Mouse (Mus musculus) neural tube, embryonic 15.5 days (tissue): ENCODE measurements around the gene Arfrp1. TPM values are rescaled to one million over a fixed set of nuclear protein-coding genes. Genes with fewer than 3 reads are reported as not detected.

Experiments used
- ATAC-seq: fragments of 200-750 bp; cut with Nextera tagmentation; 2 replicates; pipeline ENCODE4 v1.8.0; 2017; ENCODE audit warnings: mild to moderate bottlenecking, moderate TSS enrichment, moderate library complexity; ENCODE audit not compliant: low FRiP score
- H3K27ac ChIP-seq: fragments of 300-500 bp; sonication (generic); replicated peaks from 2 replicates; pipeline ENCODE4 v1.5.1; 2015; ENCODE audit warnings: mild to moderate bottlenecking, inconsistent platforms
- H3K27me3 ChIP-seq: fragments of 300-500 bp; sonication (generic); replicated peaks from 2 replicates; pipeline ENCODE4 v1.6.1; 2015; ENCODE audit warnings: inconsistent platforms
- H3K36me3 ChIP-seq: fragments of 300-500 bp; sonication (generic); 2 replicates; pipeline ENCODE4 v1.6.1; 2015; ENCODE audit warnings: inconsistent platforms
- H3K4me1 ChIP-seq: fragments of 300-500 bp; sonication (generic); 2 replicates; pipeline ENCODE4 v1.6.1; 2015; ENCODE audit warnings: inconsistent platforms
- H3K4me2 ChIP-seq: fragments of 300-500 bp; sonication (generic); 2 replicates; pipeline ENCODE4 v1.6.1; 2015; ENCODE audit warnings: inconsistent platforms, mild to moderate bottlenecking, moderate library complexity
- H3K4me3 ChIP-seq: fragments of 300-500 bp; sonication (generic); replicated peaks from 2 replicates; pipeline ENCODE4 v1.5.1; 2015; ENCODE audit warnings: mild to moderate bottlenecking, inconsistent platforms
- H3K9ac ChIP-seq: fragments of 300-500 bp; sonication (generic); replicated peaks from 2 replicates; pipeline ENCODE4 v1.6.1; 2015; ENCODE audit warnings: mild to moderate bottlenecking, inconsistent platforms
- H3K9me3 ChIP-seq: fragments of 300-500 bp; sonication (generic); replicated peaks from 2 replicates; pipeline ENCODE4 v1.6.1; 2016; ENCODE audit warnings: inconsistent platforms
- WGBS: fragments of 180-500 bp; shearing (Covaris S2); methylation state at CpG from one replicate; pipeline ENCODE4 v1.1.7; 2015; ENCODE audit warnings: mixed read lengths; 5-methylcytosine and 5-hydroxymethylcytosine counted together
- polyA plus RNA-seq: library from polyadenylated mRNA; unstranded; fragments of >200 nt; fragmentation: Nextera tagmentation; extraction: Ambion mirVana; gene quantifications from 2 replicates; pipeline ENCODE4 v1.2.1, GENCODE M21; 2015

Gene Arfrp1
- polyA plus RNA-seq, result 83.5 and 83.7 TPM in 2 replicates

- peak within 1 kb of the TSS; percentile 92 for H3K27ac ChIP-seq
- peaks cover 50% of the 10 kb centered on the region for H3K4me1 ChIP-seq
- no peaks in the 10 kb centered on the region for H3K27me3 ChIP-seq
- H3K4me2 ChIP-seq, result peak within 1 kb of the TSS; percentile 97
- peak within 1 kb of the TSS; percentile 88 for H3K4me3 ChIP-seq
- H3K9ac ChIP-seq, result peak within 1 kb of the TSS; percentile 92
- WGBS, result under 1% methylated on average over 67 of the region's 71 CpGs
- H3K9me3 ChIP-seq, result no peaks in the 10 kb centered on the region
- ATAC-seq, result peak; percentile 93
- peaks cover 37% of the 10 kb centered on the region for H3K36me3 ChIP-seq
Measured at GRCm38 (mm10) chr2:181364860-181365596, at the start of gene Arfrp1, which contains the start of gene Zgpat. Gene Arfrp1 (minus strand): TSS chr2:181365404. Gene Zgpat (plus strand): TSS chr2:181364928.

GRCm38 (mm10) chr2:181413141-181413540 lies 47.9 kb upstream of the Arfrp1 start:
- Histone ChIP-seq H3K4me3 (no peak overlapping the region), H3K9me3 (no peaks in the 10 kb centered on the region), H3K27ac (no peak overlapping the region), H3K4me2 (no peak overlapping the region), H3K36me3 (no peaks in the 10 kb centered on the region), H3K4me1 (peaks cover 11% of the 10 kb centered on the region; the same call in 1 of the 2 replicates), H3K27me3 (no peaks in the 10 kb centered on the region), H3K9ac (no peak overlapping the region)
- 34% methylated on average over 2 of the region's 2 CpGs for WGBS
- ATAC-seq, result no peak

GRCm38 (mm10) chr2:181410760-181411473 lies 45.7 kb upstream of the Arfrp1 start:
- H3K4me2 ChIP-seq, result no peak overlapping the region
- 31% methylated on average over 4 of the region's 4 CpGs for WGBS
- peaks cover 11% of the 10 kb centered on the region; the same call in 1 of the 2 replicates for H3K4me1 ChIP-seq
- peak overlapping the region; percentile 30; the same call in 1 of the 2 replicates for H3K27ac ChIP-seq
- no peaks in the 10 kb centered on the region for H3K9me3 ChIP-seq
- no peaks in the 10 kb centered on the region for H3K27me3 ChIP-seq
- peak; percentile 50; the same call in 1 of the 2 replicates for ATAC-seq
- H3K9ac ChIP-seq, result no peak overlapping the region
- H3K4me3 ChIP-seq, result no peak overlapping the region
- H3K36me3 ChIP-seq, result 0 out of 2 replicates have a peak, but pooled peaks cover 6% of the 10 kb centered on the region

- Histone ChIP-seq H3K9me3 (no peaks in the 10 kb centered on the region), H3K27me3 (no peaks in the 10 kb centered on the region), H3K4me1 (peaks cover 11% of the 10 kb centered on the region; the same call in 1 of the 2 replicates), H3K36me3 (0 out of 2 replicates have a peak, but pooled peaks cover 6% of the 10 kb centered on the region), H3K9ac (no peak overlapping the region), H3K4me2 (no peak overlapping the region), H3K27ac (no peak overlapping the region), H3K4me3 (no peak overlapping the region)
- ATAC-seq, result no peak
- 84% methylated on average over 7 of the region's 7 CpGs for WGBS
Measured at GRCm38 (mm10) chr2:181409643-181410042, 44.4 kb upstream of the Arfrp1 start.

GRCm38 (mm10) chr2:181403722-181404121 lies 38.5 kb upstream of the Arfrp1 start:
- no peak overlapping the region for H3K4me2 ChIP-seq
- 0 out of 2 replicates have a peak, but pooled peaks cover 6% of the 10 kb centered on the region for H3K36me3 ChIP-seq
- no peaks in the 10 kb centered on the region for H3K4me1 ChIP-seq
- H3K27me3 ChIP-seq, result no peaks in the 10 kb centered on the region
- no peak overlapping the region for H3K4me3 ChIP-seq
- no peaks in the 10 kb centered on the region for H3K9me3 ChIP-seq
- H3K9ac ChIP-seq, result no peak overlapping the region
- WGBS, result 95% methylated on average over 3 of the region's 3 CpGs
- H3K27ac ChIP-seq, result no peak overlapping the region
- no peak for ATAC-seq

- Histone ChIP-seq H3K4me1 (0 out of 2 replicates have a peak, but pooled peaks cover 7% of the 10 kb centered on the region), H3K9ac (no peak overlapping the region)
Measured at GRCm38 (mm10) chr2:181401497-181401896, 36.3 kb upstream of the Arfrp1 start.

GRCm38 (mm10) chr2:181397207-181397761 lies 32.1 kb upstream of the Arfrp1 start:
- Histone ChIP-seq H3K36me3 (0 out of 2 replicates have a peak, but pooled peaks cover 7% of the 10 kb centered on the region), H3K9ac (no peak overlapping the region), H3K27me3 (no peaks in the 10 kb centered on the region), H3K4me3 (no peak overlapping the region), H3K27ac (peak overlapping the region; percentile 23; the same call in 1 of the 2 replicates), H3K9me3 (no peaks in the 10 kb centered on the region), H3K4me1 (0 out of 2 replicates have a peak, but pooled peaks cover 7% of the 10 kb centered on the region), H3K4me2 (no peak overlapping the region)
- WGBS, result 57% methylated on average over 5 of the region's 5 CpGs
- ATAC-seq, result no peak

More at GRCm38 (mm10) chr2:181401497-181401896, 36.3 kb upstream of the Arfrp1 start:
- no peaks in the 10 kb centered on the region for H3K36me3 ChIP-seq
- no peaks in the 10 kb centered on the region for H3K9me3 ChIP-seq
- 43% methylated on average over 1 of the region's 1 CpGs for WGBS
- no peaks in the 10 kb centered on the region for H3K27me3 ChIP-seq
- no peak overlapping the region for H3K4me2 ChIP-seq
- ATAC-seq, result no peak
- no peak overlapping the region for H3K27ac ChIP-seq
- no peak overlapping the region for H3K4me3 ChIP-seq

GRCm38 (mm10) chr2:181394086-181394485 lies 28.9 kb upstream of the Arfrp1 start:
- no peak for ATAC-seq
- Histone ChIP-seq H3K4me2 (no peak overlapping the region), H3K27me3 (no peaks in the 10 kb centered on the region), H3K36me3 (peaks cover 27% of the 10 kb centered on the region), H3K4me1 (0 out of 2 replicates have a peak, but pooled peaks cover 7% of the 10 kb centered on the region), H3K9me3 (no peaks in the 10 kb centered on the region), H3K27ac (no peak overlapping the region), H3K4me3 (no peak overlapping the region), H3K9ac (no peak overlapping the region)
- 97% methylated on average over 3 of the region's 3 CpGs for WGBS

- H3K27me3 ChIP-seq, result no peaks in the 10 kb centered on the region
- peaks cover 27% of the 10 kb centered on the region for H3K36me3 ChIP-seq
- 36% methylated on average over 4 of the region's 4 CpGs for WGBS
- no peak overlapping the region for H3K9ac ChIP-seq
- H3K4me2 ChIP-seq, result no peak overlapping the region
- H3K4me1 ChIP-seq, result 0 out of 2 replicates have a peak, but pooled peaks cover 5% of the 10 kb centered on the region
- H3K27ac ChIP-seq, result no peak overlapping the region
- H3K9me3 ChIP-seq, result no peaks in the 10 kb centered on the region
- ATAC-seq, result peak; percentile 87
- no peak overlapping the region for H3K4me3 ChIP-seq
Measured at GRCm38 (mm10) chr2:181392600-181393213, 27.5 kb upstream of the Arfrp1 start.

- H3K4me1 ChIP-seq, result no peaks in the 10 kb centered on the region
Measured at GRCm38 (mm10) chr2:181391541-181391940, 26.3 kb upstream of the Arfrp1 start.

GRCm38 (mm10) chr2:181391022-181391421 lies 25.8 kb upstream of the Arfrp1 start:
- no peak for ATAC-seq
- H3K4me1 ChIP-seq, result no peaks in the 10 kb centered on the region
- no peak overlapping the region for H3K27ac ChIP-seq
- 91% methylated on average over 15 of the region's 15 CpGs for WGBS
- H3K9ac ChIP-seq, result no peak overlapping the region
- H3K4me2 ChIP-seq, result no peak overlapping the region
- H3K4me3 ChIP-seq, result no peak overlapping the region
- H3K27me3 ChIP-seq, result no peaks in the 10 kb centered on the region
- peaks cover 33% of the 10 kb centered on the region for H3K36me3 ChIP-seq
- H3K9me3 ChIP-seq, result no peaks in the 10 kb centered on the region

More at GRCm38 (mm10) chr2:181391541-181391940, 26.3 kb upstream of the Arfrp1 start:
- Histone ChIP-seq H3K36me3 (peaks cover 33% of the 10 kb centered on the region), H3K4me2 (no peak overlapping the region), H3K27me3 (no peaks in the 10 kb centered on the region), H3K9me3 (no peaks in the 10 kb centered on the region), H3K27ac (no peak overlapping the region), H3K9ac (no peak overlapping the region), H3K4me3 (no peak overlapping the region)
- no peak for ATAC-seq
- 72% methylated on average over 2 of the region's 2 CpGs for WGBS
